Mouse (Mus musculus) cortical plate, adult 2 months (tissue): ENCODE results near the gene Elf2.

Source experiments
- CTCF ChIP-seq: fragments of 200-500 bp; IDR thresholded peaks from 2 replicates; pipeline ENCODE4 v1.5.1; 2011; ENCODE audit warnings: mild to moderate bottlenecking, control low read depth, low read length; ENCODE audit not compliant: insufficient read depth; ENCODE audit errors: extremely low read depth
- POLR2A ChIP-seq: fragments of 200-500 bp; IDR thresholded peaks from 2 replicates; pipeline ENCODE4 v1.6.1; 2011; ENCODE audit warnings: mild to moderate bottlenecking, low read length, control low read depth; ENCODE audit not compliant: insufficient read depth; ENCODE audit errors: extremely low read depth

GRCm38 (mm10) chr3:51277201-51278150 is 63.0 kb downstream of the Elf2 start:
- TF ChIP-seq CTCF, result no peak
- no peak for TF ChIP-seq POLR2A
